Mouse (Mus musculus) MEL (cell line): ENCODE data around the gene Bglap. TPM values are rescaled to one million over a fixed set of nuclear protein-coding genes. Genes with fewer than 3 reads are reported as not detected.

Experiments
- DNase-seq: peaks from one replicate; pipeline ENCODE4 v3.0.0; 2011; ENCODE audit warnings: low read depth, low spot score
- H3K27ac ChIP-seq: 2 replicates; pipeline ENCODE4 v1.5.1; 2012; ENCODE audit warnings: low read depth, mild to moderate bottlenecking, control low read depth, low read length, moderate library complexity; ENCODE audit not compliant: control insufficient read depth
- H3K27me3 ChIP-seq, 2 experiments: fragments of 150-350 bp in 1 of 2; sonication (generic) in 1 of 2; 2 replicates each; pipeline ENCODE4 v1.6.1; 2012; ENCODE audit warnings: low read length in 2 of 2, mild to moderate bottlenecking in 2 of 2, improper control_type of control experiment in 1 of 2, moderate library complexity in 1 of 2; ENCODE audit not compliant: insufficient read depth in 2 of 2, control insufficient read depth in 1 of 2
- H3K36me3 ChIP-seq, 2 experiments: 2 replicates each; pipeline ENCODE4 v1.6.1; 2012 to 2014; ENCODE audit warnings: low read length in 2 of 2, improper control_type of control experiment in 1 of 2, inconsistent platforms in 1 of 2, mild to moderate bottlenecking in 1 of 2; ENCODE audit not compliant: insufficient read depth in 2 of 2, control insufficient read depth in 1 of 2
- H3K4me1 ChIP-seq, 2 experiments: fragments of 150-350 bp in 1 of 2; sonication (generic) in 1 of 2; 2 replicates each; pipeline ENCODE4 v1.6.1; 2012; ENCODE audit warnings: low read length in 2 of 2, improper control_type of control experiment in 1 of 2, mild to moderate bottlenecking in 1 of 2; ENCODE audit not compliant: insufficient read depth in 2 of 2, control insufficient read depth in 1 of 2
- H3K4me3 ChIP-seq, 2 experiments: fragments of 150-350 bp in 1 of 2; sonication (generic) in 1 of 2; 2 replicates each; pipeline ENCODE4 v1.5.1; 2012; ENCODE audit warnings: low read depth in 2 of 2, low read length in 2 of 2, mild to moderate bottlenecking in 2 of 2, moderate library complexity in 2 of 2, control low read depth in 1 of 2, improper control_type of control experiment in 1 of 2; ENCODE audit not compliant: control insufficient read depth in 1 of 2, insufficient read depth in 1 of 2
- H3K79me2 ChIP-seq: 2 replicates; pipeline ENCODE4 v1.6.1; 2012; ENCODE audit warnings: mild to moderate bottlenecking, low read length, moderate library complexity; ENCODE audit not compliant: control insufficient read depth, poor library complexity, insufficient read depth
- H3K9ac ChIP-seq: 2 replicates; pipeline ENCODE4 v1.6.1; 2012; ENCODE audit warnings: low read depth, mild to moderate bottlenecking, control low read depth, low read length, moderate library complexity; ENCODE audit not compliant: control insufficient read depth, poor library complexity, severe bottlenecking
- H3K9me3 ChIP-seq: fragments of 150-350 bp; sonication (generic); replicated peaks from 2 replicates; pipeline ENCODE4 v1.6.1; 2012; ENCODE audit warnings: mild to moderate bottlenecking, low read length, improper control_type of control experiment, moderate library complexity; ENCODE audit not compliant: insufficient read depth
- BHLHE40 ChIP-seq: IDR thresholded peaks from 2 replicates; pipeline ENCODE4 v1.6.1; 2012; ENCODE audit warnings: low read depth, mild to moderate bottlenecking, inconsistent platforms, low read length, improper control_type of control experiment, borderline replicate concordance
- CHD1 ChIP-seq: IDR thresholded peaks from 2 replicates; pipeline ENCODE4 v1.6.1; 2012; ENCODE audit warnings: low read depth, mild to moderate bottlenecking, inconsistent platforms, low read length, improper control_type of control experiment
- CHD2 ChIP-seq: IDR thresholded peaks from 2 replicates; pipeline ENCODE4 v1.6.1; 2011; ENCODE audit warnings: low read length, improper control_type of control experiment
- CTCF ChIP-seq, 3 experiments: IDR thresholded peaks in 2 of 3; conservative IDR thresholded peaks in 1 of 3; 2 replicates each; pipeline ENCODE4 v1.5.1; 2011 to 2012; ENCODE audit warnings: low read length in 3 of 3, low read depth in 2 of 3, mild to moderate bottlenecking in 2 of 3, improper control_type of control experiment in 1 of 3, inconsistent platforms in 1 of 3, mixed read lengths in 1 of 3, moderate library complexity in 1 of 3; ENCODE audit not compliant: control insufficient read depth in 1 of 3, insufficient read depth in 1 of 3, poor library complexity in 1 of 3, severe bottlenecking in 1 of 3
- E2F4 ChIP-seq: IDR thresholded peaks from 2 replicates; pipeline ENCODE4 v1.6.1; 2011; ENCODE audit warnings: low read depth, low read length, improper control_type of control experiment, borderline replicate concordance
- ELF1 ChIP-seq: IDR thresholded peaks from 2 replicates; pipeline ENCODE4 v1.6.1; 2014; ENCODE audit warnings: low read depth, mild to moderate bottlenecking, inconsistent platforms, low read length, improper control_type of control experiment, moderate library complexity
- EP300 ChIP-seq, 2 experiments: IDR thresholded peaks; 2 replicates each; pipeline ENCODE4 v1.6.1; 2011; ENCODE audit warnings: improper control_type of control experiment in 2 of 2, low read length in 2 of 2, low read depth in 1 of 2, mild to moderate bottlenecking in 1 of 2
- ETS1 ChIP-seq: IDR thresholded peaks from 2 replicates; pipeline ENCODE4 v1.6.1; 2012; ENCODE audit warnings: low read depth, mild to moderate bottlenecking, inconsistent platforms, low read length, improper control_type of control experiment, moderate library complexity
- GABPA ChIP-seq: IDR thresholded peaks from 2 replicates; pipeline ENCODE4 v1.6.1; 2012; ENCODE audit warnings: low read depth, mild to moderate bottlenecking, inconsistent platforms, low read length, improper control_type of control experiment, moderate library complexity
- GATA1 ChIP-seq: IDR thresholded peaks from 2 replicates; pipeline ENCODE4 v1.6.1; 2011; ENCODE audit warnings: low read depth, low read length, improper control_type of control experiment
- HCFC1 ChIP-seq: IDR thresholded peaks from 2 replicates; pipeline ENCODE4 v1.6.1; 2012; ENCODE audit warnings: low read depth, mild to moderate bottlenecking, inconsistent platforms, low read length, improper control_type of control experiment, moderate library complexity
- JUND ChIP-seq: IDR thresholded peaks from 2 replicates; pipeline ENCODE4 v1.6.1; 2011; ENCODE audit warnings: low read depth, mild to moderate bottlenecking, improper control_type of control experiment, low read length
- KAT2A ChIP-seq: conservative IDR thresholded peaks from 2 replicates; pipeline ENCODE4 v1.6.1; 2012; ENCODE audit warnings: low read depth, low read length, improper control_type of control experiment, inconsistent platforms
- MAFK ChIP-seq: IDR thresholded peaks from 2 replicates; pipeline ENCODE4 v1.6.1; 2011; ENCODE audit warnings: low read depth, mild to moderate bottlenecking, low read length, improper control_type of control experiment, borderline replicate concordance
- MAX ChIP-seq: IDR thresholded peaks from 2 replicates; pipeline ENCODE4 v1.6.1; 2011; ENCODE audit warnings: low read length, improper control_type of control experiment
- MAZ ChIP-seq: IDR thresholded peaks from 2 replicates; pipeline ENCODE4 v1.6.1; 2012; ENCODE audit warnings: low read depth, mild to moderate bottlenecking, inconsistent platforms, low read length, improper control_type of control experiment
- MEF2A ChIP-seq: IDR thresholded peaks from 2 replicates; pipeline ENCODE4 v1.6.1; 2014; ENCODE audit warnings: low read depth, mild to moderate bottlenecking, inconsistent platforms, low read length, improper control_type of control experiment; ENCODE audit not compliant: poor library complexity, insufficient replicate concordance, severe bottlenecking; ENCODE audit errors: extremely low read depth
- MXI1 ChIP-seq: IDR thresholded peaks from 2 replicates; pipeline ENCODE4 v1.6.1; 2011; ENCODE audit warnings: mild to moderate bottlenecking, low read depth, low read length, improper control_type of control experiment
- MYB ChIP-seq: IDR thresholded peaks from 2 replicates; pipeline ENCODE4 v1.6.1; 2011; ENCODE audit warnings: mild to moderate bottlenecking, low read depth, low read length, improper control_type of control experiment
- MYC ChIP-seq: IDR thresholded peaks from 2 replicates; pipeline ENCODE4 v1.6.1; 2011; ENCODE audit warnings: low read depth, mild to moderate bottlenecking, low read length, improper control_type of control experiment, moderate library complexity
- NELFE ChIP-seq: IDR thresholded peaks from 2 replicates; pipeline ENCODE4 v1.6.1; 2011; ENCODE audit warnings: low read depth, low read length, improper control_type of control experiment
- POLR2A ChIP-seq, 2 experiments: IDR thresholded peaks; 2 replicates each; pipeline ENCODE4 v1.6.1; 2011 to 2012; ENCODE audit warnings: low read length in 2 of 2, mild to moderate bottlenecking in 2 of 2, control low read depth in 1 of 2, improper control_type of control experiment in 1 of 2, low read depth in 1 of 2, moderate library complexity in 1 of 2; ENCODE audit not compliant: control insufficient read depth in 1 of 2, insufficient read depth in 1 of 2, poor library complexity in 1 of 2
- POLR2AphosphoS5 ChIP-seq: IDR thresholded peaks from 2 replicates; pipeline ENCODE4 v1.6.1; 2012; ENCODE audit warnings: low read depth, borderline replicate concordance, mild to moderate bottlenecking, inconsistent platforms, low read length, moderate library complexity, mixed read lengths
- RAD21 ChIP-seq: IDR thresholded peaks from 2 replicates; pipeline ENCODE4 v1.6.1; 2011; ENCODE audit warnings: mild to moderate bottlenecking, low read depth, low read length, improper control_type of control experiment
- RCOR1 ChIP-seq: IDR thresholded peaks from 2 replicates; pipeline ENCODE4 v1.6.1; 2012; ENCODE audit warnings: low read depth, mild to moderate bottlenecking, inconsistent platforms, low read length, improper control_type of control experiment
- TAL1 ChIP-seq: IDR thresholded peaks from 2 replicates; pipeline ENCODE4 v1.6.1; 2012; ENCODE audit warnings: mild to moderate bottlenecking, inconsistent platforms, low read length, moderate library complexity, mixed read lengths
- TBP ChIP-seq: IDR thresholded peaks from 2 replicates; pipeline ENCODE4 v1.8.0; 2011; ENCODE audit warnings: low read depth, low read length, improper control_type of control experiment
- TCF12 ChIP-seq: IDR thresholded peaks from 2 replicates; pipeline ENCODE4 v1.6.1; 2014; ENCODE audit warnings: low read depth, mild to moderate bottlenecking, inconsistent platforms, low read length, improper control_type of control experiment, moderate library complexity
- UBTF ChIP-seq: IDR thresholded peaks from 2 replicates; pipeline ENCODE4 v1.6.1; 2012; ENCODE audit warnings: low read depth, mild to moderate bottlenecking, inconsistent platforms, low read length, improper control_type of control experiment, moderate library complexity, borderline replicate concordance; ENCODE audit not compliant: insufficient read depth
- USF1 ChIP-seq: IDR thresholded peaks from 2 replicates; pipeline ENCODE4 v1.6.1; 2014; ENCODE audit warnings: low read depth, mild to moderate bottlenecking, inconsistent platforms, low read length, improper control_type of control experiment, moderate library complexity
- USF2 ChIP-seq, 2 experiments: IDR thresholded peaks; 2 replicates each; pipeline ENCODE4 v1.6.1; 2011 to 2012; ENCODE audit warnings: improper control_type of control experiment in 2 of 2, low read length in 2 of 2, borderline replicate concordance in 1 of 2, inconsistent platforms in 1 of 2, low read depth in 1 of 2, mild to moderate bottlenecking in 1 of 2; ENCODE audit not compliant: insufficient read depth in 1 of 2
- ZC3H11A ChIP-seq: IDR thresholded peaks from 2 replicates; pipeline ENCODE4 v1.6.1; 2012; ENCODE audit warnings: low read depth, mild to moderate bottlenecking, inconsistent platforms, low read length, improper control_type of control experiment
- ZKSCAN1 ChIP-seq: IDR thresholded peaks from 2 replicates; pipeline ENCODE4 v1.6.1; 2012; ENCODE audit warnings: low read depth, mild to moderate bottlenecking, inconsistent platforms, low read length, improper control_type of control experiment, moderate library complexity
- ZMIZ1 ChIP-seq: IDR thresholded peaks from 2 replicates; pipeline ENCODE4 v1.6.1; 2012; ENCODE audit warnings: low read depth, mild to moderate bottlenecking, inconsistent platforms, low read length, improper control_type of control experiment, moderate library complexity
- ZNF384 ChIP-seq: IDR thresholded peaks from 2 replicates; pipeline ENCODE4 v1.6.1; 2012; ENCODE audit warnings: low read depth, mild to moderate bottlenecking, inconsistent platforms, low read length, improper control_type of control experiment
- polyA plus RNA-seq, 2 experiments: library from polyadenylated mRNA; stranded (reverse) in 1 of 2; unstranded in 1 of 2; fragments of >175 nt in 1 of 2; fragments of >200 nt in 1 of 2; gene quantifications; 2 replicates each; pipeline versions ENCODE4 v1.2.1 to v1.2.4; 2012; ENCODE audit warnings: low replicate concordance in 2 of 2, low read depth in 1 of 2; ENCODE audit not compliant: insufficient read length in 2 of 2, insufficient read depth in 1 of 2, missing spikeins in 1 of 2
- total RNA-seq: library from RNA; depleted of rRNA; stranded (reverse); fragments of 300-350 nt; gene quantifications from 2 replicates; pipeline ENCODE4 v1.2.3, GENCODE M21; 2012

Gene Bglap
- total and polyA plus RNA-seq, 3 experiments: 0.17 TPM; not detected in 2

GRCm38 (mm10) chr3:88425708-88426420 is 41.6 kb upstream of the Bglap start:
- Histone ChIP-seq H3K27ac (peak overlapping the region; percentile 31; the same call in 1 of the 2 replicates), H3K9ac (peak overlapping the region; percentile 61), H3K4me3 (peak overlapping the region; percentile 45 to 73), H3K79me2 (peaks cover 23% of the 10 kb centered on the region), H3K27me3 (no peaks in the 10 kb centered on the region), H3K4me1 (peaks cover 15 to 35% of the 10 kb centered on the region in 2 experiments), H3K9me3 (no peaks in the 10 kb centered on the region), H3K36me3 (peaks cover 0 to 25% of the 10 kb centered on the region in 2 experiments; a peak in 2 of 4 replicates)
- DNase-seq: peak; percentile 64
- no peak for TF ChIP-seq JUND
- TF ChIP-seq ZKSCAN1: no peak
- no peak for TF ChIP-seq ELF1
- peak; percentile 71 for TF ChIP-seq MXI1
- no peak for TF ChIP-seq HCFC1
- TF ChIP-seq CHD2: no peak
- no peak for TF ChIP-seq MYB
- no peak for TF ChIP-seq TAL1
- TF ChIP-seq ZNF384: no peak
- no peak for TF ChIP-seq USF2 (IDR thresholded peaks at IDR 0.05; ENCODE audit: borderline replicate concordance in 1 of 2, insufficient read depth in 1 of 2, low read depth in 1 of 2, low read length in 2 of 2)
- TF ChIP-seq UBTF: no peak
- TF ChIP-seq MAFK: 0 out of 2 replicates have a peak, but pooled peaks have one; percentile 12
- peak; percentile 95 for TF ChIP-seq TBP
- TF ChIP-seq RAD21: no peak
- peak; percentile 35; the same call in 1 of the 2 replicates for TF ChIP-seq MYC
- TF ChIP-seq ZC3H11A: no peak
- 0 out of 2 replicates have a peak, but pooled peaks have one; percentile 60 for TF ChIP-seq CHD1
- no peak for TF ChIP-seq POLR2AphosphoS5
- no peak for TF ChIP-seq MEF2A
- no peak for TF ChIP-seq CTCF (IDR thresholded peaks at IDR 0.05 in 2 of 3, conservative IDR thresholded peaks at IDR 0.05 in 1 of 3; ENCODE audit: control insufficient read depth in 1 of 3, insufficient read depth in 1 of 3, low read depth in 2 of 3, low read length in 3 of 3, poor library complexity in 1 of 3, severe bottlenecking in 1 of 3)
- TF ChIP-seq GATA1: no peak
- TF ChIP-seq NELFE: no peak
- TF ChIP-seq RCOR1: peak; percentile 13
- TF ChIP-seq USF1: no peak
- TF ChIP-seq POLR2A (IDR thresholded peaks at IDR 0.05; ENCODE audit: control insufficient read depth in 1 of 2, insufficient read depth in 1 of 2, low read depth in 1 of 2, low read length in 2 of 2, poor library complexity in 1 of 2): no peak
- no peak for TF ChIP-seq KAT2A
- TF ChIP-seq BHLHE40: no peak
- TF ChIP-seq GABPA: no peak
- 0 out of 2 replicates have a peak, but pooled peaks have one; percentile 12 for TF ChIP-seq ZMIZ1
- peak in 1 of 2 experiments; percentile 30; a peak in 1 of 4 replicates for TF ChIP-seq EP300 (IDR thresholded peaks at IDR 0.05; ENCODE audit: low read depth in 1 of 2, low read length in 2 of 2)
- 0 out of 2 replicates have a peak, but pooled peaks have one; percentile 33 for TF ChIP-seq MAX
- peak; percentile 45; the same call in 1 of the 2 replicates for TF ChIP-seq ETS1
- no peak for TF ChIP-seq E2F4
- TF ChIP-seq TCF12: no peak
- no peak; the same call in 1 of the 2 replicates for TF ChIP-seq MAZ
